Mouse (Mus musculus): Measurements from ENCODE around the gene Rpain. TPM values are rescaled to one million over a fixed set of nuclear protein-coding genes. Genes with fewer than 3 reads are reported as not detected.

Rpain gene
- 32.0 TPM for polyA plus RNA-seq (2014; fragmentation: Illumina TruSeq; extraction: RNeasy Lipid Tissue Mini Kit (QIAGEN cat#74804); ENCODE audit: low read depth, low replicate concordance)

DNA sequence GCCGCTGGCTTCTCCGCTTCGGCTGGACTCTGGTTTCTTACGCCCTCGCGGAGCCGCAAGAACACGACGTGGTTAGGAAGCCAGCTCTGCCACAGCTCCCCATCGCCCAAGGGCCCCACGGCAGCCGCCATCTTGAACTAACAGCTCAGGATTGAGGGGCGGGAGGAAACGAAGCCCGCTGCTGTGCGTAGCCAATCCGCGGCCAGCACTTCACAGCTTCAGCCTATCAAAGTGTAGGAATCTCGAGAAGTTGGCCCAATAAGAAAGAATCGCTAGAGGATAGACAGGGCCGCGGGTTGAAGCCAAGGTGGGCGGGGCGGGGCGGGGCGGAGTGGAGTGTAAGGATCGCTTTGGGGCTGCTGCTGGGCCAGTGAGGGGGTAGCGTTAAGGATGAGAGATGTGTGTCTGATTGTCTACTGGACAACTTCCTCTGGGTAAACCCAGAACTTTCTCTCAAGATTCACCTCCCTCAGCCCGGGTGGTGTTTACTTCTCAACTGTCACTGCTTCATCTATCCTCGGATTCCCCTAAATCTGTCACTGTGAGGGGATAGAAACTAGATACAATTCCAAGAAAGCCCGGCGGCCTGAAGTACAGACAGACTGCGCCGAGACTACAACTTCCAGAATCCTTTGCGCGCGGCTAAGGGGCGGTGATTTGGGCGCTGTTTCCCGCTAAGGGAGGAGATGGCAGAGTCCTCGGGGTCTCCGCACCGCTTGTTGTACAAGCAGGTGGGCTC, at the start of gene Rpain, which contains the start of gene Nup88:
Gene Rpain, plus strand, starts transcription at position 393 of the 739 bp plus-strand sequence.
Gene Nup88, minus strand, starts transcription at position 153 of the 739 bp plus-strand sequence.

DNA sequence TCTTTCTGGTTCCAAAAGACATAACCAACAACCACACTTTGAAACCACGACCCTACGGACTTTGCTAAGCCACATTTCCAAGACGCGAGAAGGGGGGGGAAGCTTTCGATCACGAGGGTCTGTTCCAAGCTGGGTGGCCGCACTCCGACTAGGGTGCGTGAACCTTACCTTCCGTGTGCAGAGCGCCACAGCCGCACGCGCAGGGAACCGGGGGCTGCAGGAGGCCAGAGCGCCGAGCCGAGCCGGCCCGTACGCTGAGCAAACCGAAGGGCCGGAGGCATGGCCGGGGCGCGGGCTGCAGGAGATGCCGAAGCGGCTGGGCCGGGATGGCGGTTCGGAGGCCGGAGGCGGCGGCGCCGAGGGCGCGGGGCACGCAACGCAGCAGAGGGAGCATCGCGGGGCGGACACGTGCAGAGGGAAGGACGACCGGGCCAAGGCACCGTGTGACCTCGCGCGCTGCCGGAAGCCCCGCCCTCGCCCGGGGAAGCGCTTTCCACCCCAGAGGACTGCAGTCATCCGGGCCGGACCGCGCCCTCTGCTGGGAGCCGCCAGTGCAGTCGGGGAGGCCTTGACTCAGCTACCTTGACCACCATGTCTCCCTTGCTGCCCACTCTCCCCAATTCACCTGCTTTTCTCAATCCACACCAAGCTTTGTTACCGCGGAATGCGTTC, 12.7 kb downstream of the Rpain start, which contains the start of gene C1qbp:
Gene C1qbp, minus strand, starts transcription at position 470 of the 672 bp plus-strand sequence.

GRCm38 (mm10) chr11:71004316-71004773, 34.3 kb downstream of the Rpain start, which contains the start of gene Dhx33:
Gene Dhx33 (minus strand): TSS chr11:71004437.

GRCm38 (mm10) chr11:71019201-71020068, 49.4 kb downstream of the Rpain start, which contains the start of the genes Mis12 and Derl2:
Gene Mis12 (plus strand): TSS chr11:71019611.
Gene Derl2 (minus strand): TSS chr11:71019841.

Other genes starting within 250 kb of the Rpain start
- 6.4 TPM for gene Zfp3, start 206.0 kb upstream of the Rpain start, polyA plus RNA-seq (2014; fragmentation: Illumina TruSeq; extraction: RNeasy Lipid Tissue Mini Kit (QIAGEN cat#74804); ENCODE audit: low read depth, low replicate concordance)
- gene Scimp, start 157.6 kb upstream of the Rpain start, polyA plus RNA-seq (2014; fragmentation: Illumina TruSeq; extraction: RNeasy Lipid Tissue Mini Kit (QIAGEN cat#74804); ENCODE audit: low read depth, low replicate concordance), result 0.79 TPM
- gene Rabep1, start 125.4 kb upstream of the Rpain start, polyA plus RNA-seq (2014; fragmentation: Illumina TruSeq; extraction: RNeasy Lipid Tissue Mini Kit (QIAGEN cat#74804); ENCODE audit: low read depth, low replicate concordance), result 17.2 TPM
- gene Nup88, start 240 bp upstream of the Rpain start, polyA plus RNA-seq (2014; fragmentation: Illumina TruSeq; extraction: RNeasy Lipid Tissue Mini Kit (QIAGEN cat#74804); ENCODE audit: low read depth, low replicate concordance), result 61.5 TPM
- gene C1qbp, start 12.8 kb downstream of the Rpain start, polyA plus RNA-seq (2014; fragmentation: Illumina TruSeq; extraction: RNeasy Lipid Tissue Mini Kit (QIAGEN cat#74804); ENCODE audit: low read depth, low replicate concordance), result 72.2 TPM
- gene Dhx33, start 34.2 kb downstream of the Rpain start, polyA plus RNA-seq (2014; fragmentation: Illumina TruSeq; extraction: RNeasy Lipid Tissue Mini Kit (QIAGEN cat#74804); ENCODE audit: low read depth, low replicate concordance), result 22.2 TPM
- gene Mis12, start 49.4 kb downstream of the Rpain start, polyA plus RNA-seq (2014; fragmentation: Illumina TruSeq; extraction: RNeasy Lipid Tissue Mini Kit (QIAGEN cat#74804); ENCODE audit: low read depth, low replicate concordance), result 14.3 TPM
- 30.9 TPM for gene Derl2, start 49.6 kb downstream of the Rpain start, polyA plus RNA-seq (2014; fragmentation: Illumina TruSeq; extraction: RNeasy Lipid Tissue Mini Kit (QIAGEN cat#74804); ENCODE audit: low read depth, low replicate concordance)
- gene 6330403K07Rik, start 63.3 kb downstream of the Rpain start, polyA plus RNA-seq (2014; fragmentation: Illumina TruSeq; extraction: RNeasy Lipid Tissue Mini Kit (QIAGEN cat#74804); ENCODE audit: low read depth, low replicate concordance), result 3.8 TPM
- gene Nlrp1a, start 174.5 kb downstream of the Rpain start, polyA plus RNA-seq (2014; fragmentation: Illumina TruSeq; extraction: RNeasy Lipid Tissue Mini Kit (QIAGEN cat#74804); ENCODE audit: low read depth, low replicate concordance), result 0.20 TPM

Measured in adipose tissue, adult 10 weeks (tissue).